Mouse (Mus musculus): ENCODE measurements around the gene Tef. TPM values are rescaled to one million over a fixed set of nuclear protein-coding genes. Genes with fewer than 3 reads are reported as not detected.

The Tef gene
- polyA plus RNA-seq (2012; rRNA removed), result 43.3 and 46.3 TPM in 2 replicates

DNA sequence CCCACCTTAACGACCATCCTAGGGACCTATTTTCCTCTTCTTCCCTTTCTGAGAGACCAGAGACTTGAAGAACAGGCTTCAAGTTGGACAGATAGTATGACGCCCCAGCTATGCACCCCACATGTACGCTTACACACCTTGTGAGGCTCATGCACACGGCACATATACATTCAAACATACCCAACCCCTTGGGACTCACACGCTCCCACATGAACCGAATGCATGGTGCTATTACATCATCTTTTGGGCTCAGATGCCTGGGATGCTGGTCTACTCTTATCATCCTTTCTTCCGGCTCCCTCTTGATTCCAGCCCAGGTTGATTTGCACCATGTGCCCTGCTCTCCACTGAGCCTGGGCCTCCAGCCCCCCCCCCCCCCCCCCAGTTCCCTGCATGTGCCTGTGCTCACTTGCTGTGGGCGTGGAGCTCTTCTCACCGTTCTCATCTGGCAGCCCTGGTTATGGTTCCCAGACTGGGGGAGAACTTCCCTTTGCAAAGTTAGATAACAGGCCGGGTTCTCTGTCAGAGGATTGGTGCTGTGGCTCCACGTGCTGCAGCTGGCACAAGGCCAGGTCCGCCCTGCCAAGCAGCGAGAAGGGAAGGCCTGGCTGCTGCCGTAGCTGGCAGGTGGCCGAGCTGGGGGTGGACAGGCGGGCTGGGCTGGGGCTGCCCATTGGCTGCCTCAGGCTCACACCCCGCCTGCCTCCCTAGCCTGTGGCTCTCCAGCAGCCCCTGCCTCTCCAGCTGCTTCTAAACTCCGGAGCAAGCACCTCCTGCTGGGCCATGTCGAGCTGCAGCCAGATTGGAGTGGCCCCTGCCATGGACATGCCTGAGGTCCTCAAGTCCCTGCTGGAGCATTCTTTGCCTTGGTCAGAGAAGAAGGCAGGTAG lies at the start of gene Tef:
TSS of gene Tef (plus strand) at position 421 of the 890 bp plus-strand sequence.

DNA sequence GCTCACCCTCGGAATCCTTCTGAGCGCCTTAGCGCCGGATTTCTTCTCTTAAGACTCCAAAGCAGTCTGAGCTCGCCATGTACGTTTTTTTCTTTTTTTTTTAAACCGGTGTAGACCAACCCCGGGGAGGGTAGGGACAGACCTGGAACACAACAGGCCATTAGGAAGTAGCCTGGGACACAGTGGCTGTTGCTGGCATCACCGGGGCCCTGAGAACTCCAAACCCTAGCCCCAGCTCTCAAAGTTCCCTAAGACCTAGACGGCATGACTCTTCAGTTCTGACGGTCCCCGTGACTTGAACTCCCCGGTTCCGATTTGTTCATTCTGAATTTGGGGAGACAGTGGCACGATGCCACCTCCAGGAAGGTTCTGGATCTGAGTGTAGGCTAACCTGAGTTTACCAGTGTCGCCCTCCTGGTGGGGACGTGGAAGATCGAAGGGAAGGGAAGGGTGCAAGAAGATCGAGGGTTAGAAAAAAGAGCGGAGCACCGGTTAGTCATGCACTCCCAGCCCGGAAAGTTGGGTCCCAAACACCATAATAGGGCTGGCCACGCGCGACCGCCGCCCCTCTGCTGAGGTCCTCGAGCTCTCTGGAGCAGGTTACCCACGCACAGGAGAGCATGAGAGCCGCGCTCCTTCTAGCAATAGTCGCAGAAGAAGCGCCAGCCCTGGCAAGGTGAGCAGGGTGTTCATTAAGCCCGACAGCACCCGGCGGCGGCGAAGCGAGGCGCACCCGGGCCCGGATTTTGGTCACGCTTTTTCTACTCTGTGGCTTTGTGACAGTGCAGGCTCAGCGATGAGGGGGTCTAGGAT lies 56.5 kb downstream of the Tef start, which contains the start of gene Tob2:
TSS of gene Tob2 (minus strand) at position 280 of the 813 bp plus-strand sequence.

DNA sequence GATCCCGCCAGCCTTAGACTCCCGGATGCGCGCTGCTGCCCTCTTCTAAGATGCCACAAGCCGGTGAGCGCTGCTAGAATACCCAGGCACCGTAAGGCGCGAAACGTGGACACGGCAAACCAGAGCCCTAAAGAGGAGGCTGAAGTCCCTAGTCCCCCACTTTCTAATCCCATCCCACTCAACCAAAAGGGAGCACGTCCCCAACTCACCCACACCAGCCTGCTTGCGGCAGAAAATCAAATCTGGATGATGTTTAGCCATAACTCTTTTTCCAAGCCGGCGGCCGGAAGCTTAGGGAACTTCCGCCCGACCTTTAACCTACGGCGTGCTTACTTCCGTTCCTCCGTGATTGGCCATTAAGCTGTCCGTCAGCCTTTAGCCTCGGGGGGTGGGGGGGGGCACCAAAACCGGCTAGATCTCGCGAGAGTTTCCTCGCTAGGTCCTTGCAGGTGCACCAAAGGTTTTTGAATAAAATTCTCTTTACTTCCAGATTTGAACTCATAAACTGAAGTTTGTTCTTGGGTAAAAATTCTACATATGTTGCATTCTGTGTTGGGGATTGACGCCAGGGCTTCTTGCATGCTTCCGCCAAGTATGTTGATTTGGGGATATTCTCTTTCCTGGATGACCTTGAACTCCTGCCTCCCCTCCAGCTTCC lies 69.5 kb downstream of the Tef start, which contains the start of gene Phf5a:
TSS of gene Phf5a (minus strand) at position 308 of the 658 bp plus-strand sequence.

DNA sequence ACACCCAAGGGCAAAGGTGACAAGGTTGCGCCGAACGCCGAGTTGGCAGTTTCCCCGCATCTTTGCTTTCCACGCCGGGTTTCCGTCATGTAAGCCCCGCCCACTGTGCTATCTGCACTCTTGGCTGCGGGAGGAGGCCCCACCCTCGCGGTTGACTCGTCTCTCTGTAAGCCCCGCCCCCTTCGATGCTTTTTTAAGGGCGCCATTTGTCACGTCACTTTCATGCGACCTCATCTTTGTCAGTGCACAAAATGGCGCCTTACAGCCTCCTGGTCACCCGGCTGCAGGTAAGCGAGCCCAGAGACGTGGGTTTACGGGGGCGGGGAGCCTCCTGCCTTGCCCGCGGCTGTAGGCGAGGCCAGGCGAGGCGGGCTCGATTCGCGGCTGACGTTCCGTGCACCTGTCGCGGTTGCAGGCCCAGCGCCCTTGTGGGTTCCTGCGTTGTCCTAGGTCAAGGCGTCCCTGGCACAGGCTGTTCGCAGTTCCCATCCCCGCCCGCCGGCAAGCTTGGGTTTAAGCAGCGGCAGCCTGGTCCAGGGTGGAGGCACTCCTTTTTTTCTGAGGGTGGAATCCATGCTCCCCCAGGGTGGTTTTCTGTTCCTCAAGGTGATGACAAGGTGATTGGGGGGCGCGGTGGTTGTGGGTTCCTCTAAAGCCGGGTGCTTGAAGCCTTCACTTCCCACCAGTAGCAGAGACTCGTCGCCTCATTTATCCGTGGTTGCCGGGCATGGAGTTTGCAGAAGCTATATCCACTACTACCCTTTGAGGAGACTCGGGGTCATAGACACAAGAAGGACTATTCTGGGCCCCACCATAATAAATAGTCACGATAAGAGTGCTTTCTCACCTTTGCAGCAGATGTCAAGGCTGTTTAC lies 70.3 kb downstream of the Tef start, which contains the start of gene Aco2:
TSS of gene Aco2 (plus strand) at position 48 of the 875 bp plus-strand sequence.

Other genes starting within 250 kb of the Tef start
- 31.3 and 33.1 TPM in 2 replicates for gene Ep300, start 217.1 kb upstream of the Tef start, polyA plus RNA-seq (2012; rRNA removed)
- 25.2 and 25.7 TPM in 2 replicates for gene L3mbtl2, start 138.5 kb upstream of the Tef start, polyA plus RNA-seq (2012; rRNA removed)
- 27.6 and 29.3 TPM in 2 replicates for gene Chadl, start 105.1 kb upstream of the Tef start, polyA plus RNA-seq (2012; rRNA removed)
- 78.3 and 86.5 TPM in 2 replicates for gene Zc3h7b, start 57.4 kb upstream of the Tef start, polyA plus RNA-seq (2012; rRNA removed)
- gene Rangap1, start 56.9 kb upstream of the Tef start, polyA plus RNA-seq (2012; rRNA removed), result 108 and 111 TPM in 2 replicates
- gene Tob2, start 56.4 kb downstream of the Tef start, polyA plus RNA-seq (2012; rRNA removed), result 11.4 and 13.9 TPM in 2 replicates
- gene Phf5a, start 69.5 kb downstream of the Tef start, polyA plus RNA-seq (2012; rRNA removed), result 84.8 and 91.0 TPM in 2 replicates
- 279 and 283 TPM in 2 replicates for gene Aco2, start 69.9 kb downstream of the Tef start, polyA plus RNA-seq (2012; rRNA removed)
- 40.8 and 43.1 TPM in 2 replicates for gene Polr3h, start 123.8 kb downstream of the Tef start, polyA plus RNA-seq (2012; rRNA removed)
- 140 and 156 TPM in 2 replicates for gene Csdc2, start 134.3 kb downstream of the Tef start, polyA plus RNA-seq (2012; rRNA removed)
- 144 and 149 TPM in 2 replicates for gene Pmm1, start 158.5 kb downstream of the Tef start, polyA plus RNA-seq (2012; rRNA removed)
- gene 1700029P11Rik, start 178.1 kb downstream of the Tef start, polyA plus RNA-seq (2012; rRNA removed), result not detected in 2 replicates
- 28.8 and 29.4 TPM in 2 replicates for gene Xrcc6, start 185.4 kb downstream of the Tef start, polyA plus RNA-seq (2012; rRNA removed)
- 52.5 and 53.6 TPM in 2 replicates for gene Desi1, start 231.4 kb downstream of the Tef start, polyA plus RNA-seq (2012; rRNA removed)
- gene Snu13, start 245.2 kb downstream of the Tef start, polyA plus RNA-seq (2012; rRNA removed), result 145 and 150 TPM in 2 replicates